Mouse (Mus musculus): ENCODE results near the gene Stox2.

DNA sequence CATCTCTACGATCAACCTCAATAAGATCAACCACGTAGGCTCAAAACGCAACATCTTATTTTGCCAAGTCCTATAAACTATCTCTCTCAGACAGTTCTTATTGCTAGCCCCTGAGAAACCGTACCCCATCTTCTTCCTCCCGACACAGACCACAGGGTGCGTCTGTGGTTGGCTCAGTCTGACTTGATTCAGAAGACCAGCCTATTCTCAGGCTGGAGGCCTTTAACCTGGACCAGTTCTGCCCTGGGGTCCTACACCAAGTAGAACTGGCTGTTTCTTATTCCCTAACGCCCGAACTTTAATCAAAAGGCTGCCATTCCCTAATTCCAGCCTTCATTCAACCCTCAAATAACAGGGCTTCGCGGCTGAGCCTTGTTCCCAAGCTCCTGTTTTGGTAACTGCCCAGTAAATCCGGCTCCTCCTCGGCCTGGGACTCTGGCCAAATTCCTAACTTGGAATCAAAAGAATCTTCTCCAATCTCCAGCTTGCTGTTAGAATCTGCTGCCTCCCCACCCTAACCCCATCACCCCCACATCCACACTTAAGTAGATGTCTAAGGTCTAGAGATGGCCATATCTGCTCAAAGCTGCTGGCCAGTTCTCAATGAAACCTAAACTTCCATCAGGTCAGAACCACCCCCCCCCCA is 91.5 kb downstream of the Stox2 start:
- no peak for TF ChIP-seq GATA1 (IDR thresholded peaks at IDR 0.05; ENCODE audit: low read length)
- TF ChIP-seq TAL1 (IDR thresholded peaks at IDR 0.05; ENCODE audit: low read length), result no peak

Measured in erythroblast, embryonic 14.5 days (primary cell).